Mouse (Mus musculus) heart, postnatal 0 days (tissue): ENCODE data around the gene Gm10192. TPM values are rescaled to one million over a fixed set of nuclear protein-coding genes. Genes with fewer than 3 reads are reported as not detected.

ENCODE experiments used
- ATAC-seq: fragments of 200-750 bp; cut with Nextera tagmentation; 2 replicates; pipeline ENCODE4 v1.8.0; 2017; ENCODE audit warnings: low read depth, moderate number of reproducible peaks, moderate library complexity; ENCODE audit not compliant: insufficient read depth
- DNase-seq: peaks from one replicate; pipeline ENCODE4 v3.0.0-alpha.2; 2016; ENCODE audit warnings: low spot score
- H3K27ac ChIP-seq: fragments of 300-500 bp; sonication (generic); 2 replicates; pipeline ENCODE4 v1.5.1; 2014; ENCODE audit warnings: low read depth, mild to moderate bottlenecking
- H3K27me3 ChIP-seq: fragments of 300-500 bp; sonication (generic); 2 replicates; pipeline ENCODE4 v1.6.1; 2014; ENCODE audit warnings: low read length, mixed read lengths; ENCODE audit not compliant: control insufficient read depth, insufficient read depth
- H3K36me3 ChIP-seq: fragments of 300-500 bp; sonication (generic); replicated peaks from 2 replicates; pipeline ENCODE4 v1.6.1; 2014; ENCODE audit warnings: low read length, mixed read lengths; ENCODE audit not compliant: control insufficient read depth, insufficient read depth
- H3K4me1 ChIP-seq: fragments of 300-500 bp; sonication (generic); 2 replicates; pipeline ENCODE4 v1.6.1; 2014; ENCODE audit warnings: antibody characterized with exemption; ENCODE audit not compliant: control insufficient read depth, insufficient read depth
- H3K4me2 ChIP-seq: fragments of 300-500 bp; sonication (generic); 2 replicates; pipeline ENCODE4 v1.6.1; 2014; ENCODE audit warnings: low read depth, mild to moderate bottlenecking, low read length, moderate library complexity
- H3K4me3 ChIP-seq: fragments of 300-500 bp; sonication (generic); 2 replicates; pipeline ENCODE4 v1.5.1; 2014; ENCODE audit warnings: low read depth, low read length
- H3K9ac ChIP-seq: fragments of 300-500 bp; sonication (generic); replicated peaks from 2 replicates; pipeline ENCODE4 v1.6.1; 2014; ENCODE audit warnings: low read depth, low read length, mixed read lengths
- H3K9me3 ChIP-seq: fragments of 300-500 bp; sonication (generic); replicated peaks from 2 replicates; pipeline ENCODE4 v1.6.1; 2016; ENCODE audit warnings: low read length; ENCODE audit not compliant: control insufficient read depth
- CTCF ChIP-seq: IDR thresholded peaks from 2 replicates; pipeline ENCODE4 v1.5.1; 2016; ENCODE audit warnings: antibody characterized with exemption, control low read depth, low read depth
- EP300 ChIP-seq: IDR thresholded peaks from 2 replicates; pipeline ENCODE4 v1.6.1; 2016; ENCODE audit warnings: antibody characterized with exemption, low read depth
- WGBS: fragments of 180-500 bp; shearing (Covaris S2); extraction: QIAGEN DNeasy Blood & Tissue Kit; methylation state at CpG from one replicate; pipeline ENCODE4 v1.1.7; 2014; 5-methylcytosine and 5-hydroxymethylcytosine counted together
- polyA plus RNA-seq: library from polyadenylated mRNA; unstranded; fragments of >200 nt; fragmentation: Nextera tagmentation; extraction: Ambion mirVana; gene quantifications from 2 replicates; pipeline ENCODE4 v1.2.1, GENCODE M21; 2015
- total RNA-seq: library from RNA; depleted of rRNA; stranded (reverse); fragments of >200 nt; gene quantifications from 2 replicates; pipeline ENCODE4 v1.2.3, GENCODE M21; 2014; ENCODE audit warnings: low replicate concordance

Gene Gm10192
- total and polyA plus RNA-seq, 2 experiments from 2014 or later = not detected

DNA sequence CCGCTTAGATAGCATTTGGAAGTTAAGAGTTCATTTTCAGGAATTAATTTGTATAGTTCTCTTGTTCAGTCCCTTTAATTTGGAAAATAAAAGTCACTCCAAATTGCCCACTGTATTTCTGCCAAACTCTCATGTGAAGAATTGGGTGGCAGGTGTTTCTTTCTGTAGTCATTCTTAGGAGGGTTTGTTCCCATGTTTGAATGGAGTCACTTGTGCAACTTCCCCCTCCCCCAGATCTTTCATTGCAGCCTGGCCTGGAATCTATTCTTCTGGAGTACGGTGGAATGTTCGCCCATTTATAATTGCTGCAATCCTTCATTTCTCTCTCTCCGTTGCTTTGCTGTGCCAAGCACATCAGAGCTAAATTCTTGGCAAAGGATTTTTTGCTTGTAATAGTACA is 10.2 kb upstream of the Gm10192 start:
- Histone ChIP-seq H3K4me3 (no peak overlapping the region), H3K4me1 (no peaks in the 10 kb centered on the region), H3K9me3 (no peaks in the 10 kb centered on the region), H3K27me3 (no peaks in the 10 kb centered on the region), H3K9ac (no peak overlapping the region), H3K36me3 (no peaks in the 10 kb centered on the region), H3K4me2 (no peak overlapping the region), H3K27ac (no peak overlapping the region)
- ATAC-seq (no peak), DNase-seq (no peak)
- 60% methylated on average over 4 of the region's 4 CpGs for WGBS
- TF ChIP-seq CTCF = no peak
- TF ChIP-seq EP300 = no peak

DNA sequence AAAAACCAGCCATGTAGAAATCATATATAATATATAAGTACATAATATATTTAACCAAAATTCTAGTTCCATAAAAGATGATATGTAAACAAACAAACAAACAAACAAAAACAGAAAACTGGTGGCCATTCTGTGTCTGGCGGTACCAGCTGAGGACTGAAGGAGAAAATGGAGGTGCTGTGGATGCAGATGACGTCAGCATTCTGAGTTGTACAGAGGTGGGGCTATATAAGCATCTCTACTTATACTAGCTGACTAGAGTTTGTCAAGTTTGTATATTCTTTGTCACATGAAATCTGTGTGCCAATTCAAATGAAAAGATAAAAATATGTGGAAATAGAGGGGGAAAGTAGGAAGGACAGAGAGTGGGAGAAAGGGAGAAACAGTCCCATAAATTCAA is 9.6 kb upstream of the Gm10192 start:
- Histone ChIP-seq H3K4me3 (no peak overlapping the region), H3K27me3 (no peaks in the 10 kb centered on the region), H3K4me1 (no peaks in the 10 kb centered on the region), H3K9me3 (no peaks in the 10 kb centered on the region), H3K9ac (no peak overlapping the region), H3K4me2 (no peak overlapping the region), H3K36me3 (no peaks in the 10 kb centered on the region), H3K27ac (no peak overlapping the region)
- DNase-seq (no peak), ATAC-seq (no peak)
- WGBS = 76% methylated on average over 2 of the region's 2 CpGs
- TF ChIP-seq CTCF (no peak), EP300 (no peak)

DNA sequence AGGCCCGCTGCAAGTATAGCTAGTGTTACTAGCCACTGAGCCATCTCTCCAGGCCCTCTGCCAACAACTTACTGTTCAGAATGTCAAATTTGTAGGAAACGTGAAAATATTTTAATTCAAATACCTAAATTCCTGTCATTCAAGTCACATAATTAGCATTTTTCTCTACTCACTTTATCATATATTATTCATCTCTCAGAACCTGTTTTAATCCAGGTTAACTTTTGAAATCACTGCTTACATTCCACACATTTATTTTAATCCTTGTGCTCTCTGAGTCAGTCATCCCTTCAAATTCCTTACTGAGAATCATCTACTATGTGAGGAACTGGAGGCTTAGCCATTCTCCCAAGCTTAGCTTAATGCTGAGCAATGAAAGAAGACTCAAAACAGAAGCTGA is 2.6 kb downstream of the Gm10192 start:
- TF ChIP-seq EP300 (no peak), CTCF (no peak)
- 63% methylated on average over 2 of the region's 2 CpGs for WGBS
- Histone ChIP-seq H3K36me3 (no peaks in the 10 kb centered on the region), H3K27me3 (no peaks in the 10 kb centered on the region), H3K9ac (no peak overlapping the region), H3K4me2 (no peak overlapping the region), H3K27ac (no peak overlapping the region), H3K4me1 (no peaks in the 10 kb centered on the region), H3K9me3 (no peaks in the 10 kb centered on the region), H3K4me3 (no peak overlapping the region)
- no peak for ATAC-seq
- DNase-seq = no peak

DNA sequence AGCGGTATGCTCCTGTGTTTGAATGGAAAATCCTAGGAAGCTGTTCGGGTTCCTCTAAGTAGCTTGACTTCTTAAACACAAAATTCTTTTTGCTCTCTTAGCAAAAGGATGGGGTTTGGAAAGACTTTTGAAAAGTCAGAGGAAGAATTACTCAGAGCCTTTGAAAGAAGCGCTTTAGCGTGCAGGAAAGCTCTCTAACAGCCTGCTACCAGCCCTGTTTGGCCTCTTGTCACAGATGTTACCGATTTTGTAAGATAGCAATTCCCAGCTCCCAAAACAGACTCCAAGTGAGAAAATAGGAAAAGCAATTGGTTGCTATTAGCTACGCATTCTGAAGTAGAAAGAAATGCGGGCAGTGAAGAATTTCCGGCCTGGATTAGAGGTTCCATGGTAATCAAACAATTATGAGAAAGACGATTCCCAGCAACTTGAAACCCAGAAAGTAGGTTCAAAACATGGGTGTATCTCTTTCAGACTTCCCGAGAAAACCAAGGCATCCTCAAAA is 26.1 kb downstream of the Gm10192 start:
- WGBS = 60% methylated on average over 10 of the region's 10 CpGs

DNA sequence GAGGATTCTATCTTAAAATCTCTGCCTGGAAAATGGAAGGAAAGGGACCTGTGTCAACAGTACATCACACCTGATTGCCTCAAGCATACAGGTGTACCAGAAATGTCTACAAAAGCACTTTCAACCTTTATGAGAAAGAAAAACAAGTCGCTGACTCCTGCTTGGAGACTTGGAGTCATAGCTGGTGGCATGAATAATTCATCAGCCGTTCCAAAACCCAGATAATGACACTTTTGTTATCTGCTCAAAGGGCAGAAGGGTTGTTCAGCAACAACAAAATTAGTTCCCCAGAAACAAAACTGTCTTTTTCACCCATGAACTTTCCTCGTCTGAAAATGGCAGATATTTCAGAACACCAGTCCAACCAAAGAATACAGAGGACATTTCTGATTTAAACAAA is 26.9 kb downstream of the Gm10192 start:
- ATAC-seq = no peak
- TF ChIP-seq CTCF (no peak), EP300 (no peak)
- DNase-seq = no peak
- no peaks in the 10 kb centered on the region for H3K27me3 ChIP-seq
- no peaks in the 10 kb centered on the region for H3K9me3 ChIP-seq
- H3K4me1 ChIP-seq = no peaks in the 10 kb centered on the region
- no peaks in the 10 kb centered on the region for H3K36me3 ChIP-seq
- H3K9ac ChIP-seq = no peak overlapping the region
- H3K4me2 ChIP-seq = no peak overlapping the region
- H3K4me3 ChIP-seq = no peak overlapping the region
- H3K27ac ChIP-seq = no peak overlapping the region
- 55% methylated on average over 3 of the region's 3 CpGs for WGBS

More for the DNA sequence above, 26.1 kb downstream of the Gm10192 start:
- no peaks in the 10 kb centered on the region for H3K9me3 ChIP-seq
- no peak overlapping the region for H3K27ac ChIP-seq
- H3K27me3 ChIP-seq = no peaks in the 10 kb centered on the region
- H3K36me3 ChIP-seq = no peaks in the 10 kb centered on the region
- no peak for ATAC-seq
- no peak overlapping the region for H3K4me3 ChIP-seq
- no peaks in the 10 kb centered on the region for H3K4me1 ChIP-seq
- H3K9ac ChIP-seq = no peak overlapping the region
- no peak for TF ChIP-seq CTCF
- no peak for TF ChIP-seq EP300
- no peak overlapping the region for H3K4me2 ChIP-seq
- no peak for DNase-seq

DNA sequence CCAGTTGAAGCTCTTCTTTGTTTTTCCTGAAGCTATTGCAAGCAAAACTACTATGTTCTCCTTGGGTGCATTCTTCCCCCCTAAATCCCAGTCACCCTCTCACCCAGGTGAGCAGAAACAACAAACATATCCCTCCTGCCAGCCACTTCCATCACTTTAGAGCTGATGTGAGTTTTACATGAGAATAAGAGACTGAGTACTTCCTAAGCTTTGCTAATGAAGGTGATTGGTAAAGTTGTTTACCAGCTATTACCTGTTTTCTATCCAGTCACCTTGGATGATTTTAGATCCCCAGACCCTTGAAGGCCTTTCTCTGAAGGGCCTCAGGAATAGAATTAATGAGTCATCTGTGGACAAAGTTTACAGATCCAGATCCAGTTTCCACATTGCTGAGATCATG is 29.4 kb downstream of the Gm10192 start:
- H3K36me3 ChIP-seq = no peaks in the 10 kb centered on the region
- H3K4me3 ChIP-seq = no peak overlapping the region
- no peak overlapping the region for H3K27ac ChIP-seq
- ATAC-seq (no peak), DNase-seq (no peak)
- H3K4me2 ChIP-seq = no peak overlapping the region
- no peaks in the 10 kb centered on the region for H3K4me1 ChIP-seq
- TF ChIP-seq CTCF = no peak
- no peaks in the 10 kb centered on the region for H3K27me3 ChIP-seq
- no peaks in the 10 kb centered on the region for H3K9me3 ChIP-seq
- no peak overlapping the region for H3K9ac ChIP-seq
